Mouse (Mus musculus) neural tube, embryonic 15.5 days (tissue): Measurements from ENCODE around the gene Car10. TPM values are rescaled to one million over a fixed set of nuclear protein-coding genes. Genes with fewer than 3 reads are reported as not detected.

ENCODE experiments used
- ATAC-seq: fragments of 200-750 bp; cut with Nextera tagmentation; 2 replicates; pipeline ENCODE4 v1.8.0; 2017; ENCODE audit warnings: mild to moderate bottlenecking, moderate TSS enrichment, moderate library complexity; ENCODE audit not compliant: low FRiP score
- H3K27ac ChIP-seq: fragments of 300-500 bp; sonication (generic); replicated peaks from 2 replicates; pipeline ENCODE4 v1.5.1; 2015; ENCODE audit warnings: mild to moderate bottlenecking, inconsistent platforms
- H3K27me3 ChIP-seq: fragments of 300-500 bp; sonication (generic); replicated peaks from 2 replicates; pipeline ENCODE4 v1.6.1; 2015; ENCODE audit warnings: inconsistent platforms
- H3K36me3 ChIP-seq: fragments of 300-500 bp; sonication (generic); 2 replicates; pipeline ENCODE4 v1.6.1; 2015; ENCODE audit warnings: inconsistent platforms
- H3K4me1 ChIP-seq: fragments of 300-500 bp; sonication (generic); 2 replicates; pipeline ENCODE4 v1.6.1; 2015; ENCODE audit warnings: inconsistent platforms
- H3K4me2 ChIP-seq: fragments of 300-500 bp; sonication (generic); 2 replicates; pipeline ENCODE4 v1.6.1; 2015; ENCODE audit warnings: inconsistent platforms, mild to moderate bottlenecking, moderate library complexity
- H3K4me3 ChIP-seq: fragments of 300-500 bp; sonication (generic); replicated peaks from 2 replicates; pipeline ENCODE4 v1.5.1; 2015; ENCODE audit warnings: mild to moderate bottlenecking, inconsistent platforms
- H3K9ac ChIP-seq: fragments of 300-500 bp; sonication (generic); replicated peaks from 2 replicates; pipeline ENCODE4 v1.6.1; 2015; ENCODE audit warnings: mild to moderate bottlenecking, inconsistent platforms
- H3K9me3 ChIP-seq: fragments of 300-500 bp; sonication (generic); replicated peaks from 2 replicates; pipeline ENCODE4 v1.6.1; 2016; ENCODE audit warnings: inconsistent platforms
- WGBS: fragments of 180-500 bp; shearing (Covaris S2); methylation state at CpG from one replicate; pipeline ENCODE4 v1.1.7; 2015; ENCODE audit warnings: mixed read lengths; 5-methylcytosine and 5-hydroxymethylcytosine counted together
- polyA plus RNA-seq: library from polyadenylated mRNA; unstranded; fragments of >200 nt; fragmentation: Nextera tagmentation; extraction: Ambion mirVana; gene quantifications from 2 replicates; pipeline ENCODE4 v1.2.1, GENCODE M21; 2015

Car10 gene
- polyA plus RNA-seq, 1 experiment from 2014 or later = 69.1 TPM

DNA sequence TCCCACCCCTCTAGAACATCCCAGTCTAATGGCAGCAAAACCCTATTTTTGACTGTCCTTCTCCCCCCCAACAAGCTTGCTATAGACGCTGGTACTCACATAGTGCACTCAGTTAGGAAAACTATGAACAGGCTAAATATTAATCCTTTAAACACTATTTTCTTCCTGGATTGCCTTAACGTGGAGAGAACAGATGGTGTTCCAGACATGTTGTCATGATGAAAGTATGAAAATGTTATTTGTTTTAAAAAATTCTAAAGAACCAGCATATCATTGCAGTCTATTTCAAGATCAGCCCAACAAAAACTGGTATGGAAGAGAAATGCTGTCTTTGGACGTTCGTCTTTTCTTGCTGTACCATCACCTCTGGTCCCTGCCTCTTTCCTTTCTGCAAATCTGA, 368.4 kb downstream of the Car10 start:
- Histone ChIP-seq H3K4me1 (peaks cover 9% of the 10 kb centered on the region; the same call in 1 of the 2 replicates), H3K4me2 (no peak overlapping the region), H3K27ac (no peak overlapping the region), H3K9ac (no peak overlapping the region), H3K4me3 (no peak overlapping the region), H3K9me3 (no peaks in the 10 kb centered on the region), H3K27me3 (no peaks in the 10 kb centered on the region), H3K36me3 (no peaks in the 10 kb centered on the region)
- 85% methylated on average over 4 of the region's 4 CpGs for WGBS
- no peak for ATAC-seq

DNA sequence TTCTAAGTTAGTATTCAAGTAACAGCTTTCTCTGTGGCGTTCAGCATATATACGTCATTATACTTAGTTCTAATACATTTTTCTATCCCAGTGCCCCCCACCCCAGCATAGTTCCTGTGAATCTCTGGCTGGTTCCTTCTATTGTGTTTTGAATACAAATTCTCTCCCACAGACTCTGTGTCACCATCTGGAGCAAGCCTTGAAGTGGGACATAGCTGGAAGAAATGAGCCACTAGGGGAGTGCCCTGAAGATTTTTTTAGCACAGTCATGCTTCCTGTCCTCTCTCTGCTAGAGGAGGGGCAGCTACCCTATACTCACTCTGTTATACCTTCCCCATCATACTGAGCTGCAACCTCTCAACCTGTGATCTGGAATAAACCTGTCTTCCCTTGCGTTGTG, 369.9 kb downstream of the Car10 start:
- H3K27me3 ChIP-seq = no peaks in the 10 kb centered on the region
- no peak overlapping the region for H3K4me2 ChIP-seq
- peaks cover 17% of the 10 kb centered on the region for H3K4me1 ChIP-seq
- no peaks in the 10 kb centered on the region for H3K36me3 ChIP-seq
- no peak overlapping the region for H3K4me3 ChIP-seq
- no peak overlapping the region for H3K27ac ChIP-seq
- H3K9ac ChIP-seq = no peak overlapping the region
- 83% methylated on average over 3 of the region's 3 CpGs for WGBS
- ATAC-seq = no peak
- no peaks in the 10 kb centered on the region for H3K9me3 ChIP-seq

DNA sequence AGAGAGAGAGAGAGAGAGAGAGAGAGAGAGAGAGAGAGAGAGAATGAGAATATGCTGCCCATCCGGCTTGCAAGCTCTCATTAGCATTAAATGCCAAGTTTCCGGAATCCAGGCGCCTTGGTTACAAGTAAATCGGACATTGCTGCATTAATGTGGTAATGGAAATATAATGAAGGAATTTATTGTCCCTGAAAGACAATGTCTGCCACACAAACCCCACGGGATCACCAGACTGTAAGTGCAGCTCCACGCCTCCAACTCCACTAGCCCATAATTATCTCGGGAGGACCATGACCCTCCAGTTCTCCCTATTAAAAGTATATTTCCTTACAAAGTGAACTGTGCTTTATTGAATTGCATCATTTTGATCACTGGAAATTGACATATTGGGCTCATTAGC, 372.9 kb downstream of the Car10 start:
- 26% methylated on average over 7 of the region's 7 CpGs for WGBS
- Histone ChIP-seq H3K9ac (no peak overlapping the region), H3K9me3 (no peaks in the 10 kb centered on the region), H3K36me3 (no peaks in the 10 kb centered on the region), H3K27me3 (no peaks in the 10 kb centered on the region), H3K4me3 (no peak overlapping the region), H3K27ac (no peak overlapping the region), H3K4me2 (no peak overlapping the region), H3K4me1 (peaks cover 17% of the 10 kb centered on the region)
- no peak for ATAC-seq

DNA sequence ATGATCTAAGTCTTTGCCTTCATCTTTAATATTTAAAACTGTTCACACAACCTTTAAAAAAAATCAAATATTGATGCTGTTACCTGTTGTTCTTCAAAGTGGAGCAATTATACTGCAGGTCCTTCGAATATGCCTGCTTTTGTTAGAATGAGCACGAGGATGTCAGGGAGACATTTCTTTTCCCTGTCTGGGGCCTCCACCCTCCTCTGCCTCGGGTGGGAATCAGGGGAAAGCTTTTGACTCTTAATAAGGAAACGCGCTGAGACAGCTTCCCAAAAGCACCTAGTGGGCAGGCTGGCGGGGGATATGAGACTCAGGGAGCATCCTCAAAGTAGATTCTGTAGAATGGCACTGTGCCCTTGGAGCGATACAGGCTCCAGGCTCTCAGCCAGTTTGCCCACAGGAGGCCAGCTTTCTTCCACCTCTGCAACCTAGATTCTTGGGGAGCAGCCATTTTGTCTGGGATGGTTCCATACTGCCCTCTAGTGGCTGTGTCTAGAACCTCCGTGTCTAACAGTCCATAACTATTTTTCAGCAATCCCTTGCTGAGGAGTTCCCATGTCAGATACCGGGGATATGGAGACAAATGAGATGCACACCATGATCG, 373.8 kb downstream of the Car10 start:
- Histone ChIP-seq H3K27me3 (no peaks in the 10 kb centered on the region), H3K36me3 (no peaks in the 10 kb centered on the region), H3K4me3 (no peak overlapping the region), H3K4me2 (peak overlapping the region; percentile 32; the same call in 1 of the 2 replicates), H3K9me3 (no peaks in the 10 kb centered on the region), H3K27ac (no peak overlapping the region), H3K9ac (no peak overlapping the region), H3K4me1 (peaks cover 17% of the 10 kb centered on the region)
- 34% methylated on average over 10 of the region's 10 CpGs for WGBS
- ATAC-seq = peak; percentile 69; the same call in 1 of the 2 replicates

DNA sequence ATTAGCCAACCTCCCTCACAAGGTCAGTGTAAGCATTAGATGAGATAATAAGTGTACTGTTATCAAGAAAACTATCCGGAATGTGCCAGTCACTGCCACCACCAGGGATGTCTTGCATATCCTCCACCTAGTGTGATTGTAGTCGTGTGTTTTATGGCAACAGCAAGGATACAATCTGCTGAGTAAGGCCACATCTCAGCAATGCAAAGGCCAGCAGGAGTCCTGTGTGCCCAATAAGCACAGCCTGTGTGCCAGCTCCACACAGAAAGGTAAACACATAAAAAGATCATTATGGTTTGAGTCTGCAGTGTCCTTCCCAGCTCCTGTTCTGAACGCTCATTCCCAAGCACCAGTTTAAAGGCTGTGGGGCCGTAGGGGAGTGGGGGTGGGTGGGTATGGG, 386.8 kb downstream of the Car10 start:
- no peak overlapping the region for H3K27ac ChIP-seq

DNA sequence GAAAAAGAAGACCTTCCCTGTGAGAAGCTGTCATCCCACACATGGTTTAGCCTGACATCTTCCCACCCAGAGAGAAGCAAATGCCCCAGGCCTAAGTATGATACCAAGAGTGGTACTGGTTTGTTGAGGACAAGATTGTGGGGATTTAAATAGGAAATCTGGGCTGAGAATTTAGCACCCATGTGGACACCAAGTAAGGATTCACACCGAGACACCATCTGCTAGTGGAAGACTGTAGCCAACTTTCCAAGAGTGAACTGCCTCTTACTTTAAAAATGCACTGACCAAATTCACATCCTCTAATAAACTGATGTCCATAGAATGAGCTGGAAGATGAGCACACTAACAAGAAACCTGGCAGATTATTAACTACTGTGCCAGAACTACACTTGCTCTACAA, 389.2 kb downstream of the Car10 start:
- Histone ChIP-seq H3K4me1 (0 out of 2 replicates have a peak, but pooled peaks cover 4% of the 10 kb centered on the region), H3K4me2 (no peak overlapping the region), H3K4me3 (no peak overlapping the region), H3K27me3 (no peaks in the 10 kb centered on the region), H3K27ac (no peak overlapping the region), H3K36me3 (no peaks in the 10 kb centered on the region), H3K9me3 (no peaks in the 10 kb centered on the region), H3K9ac (no peak overlapping the region)
- WGBS = 100% methylated on average over 1 of the region's 1 CpGs
- no peak for ATAC-seq

More for the DNA sequence above, 386.8 kb downstream of the Car10 start:
- ATAC-seq = no peak
- Histone ChIP-seq H3K9me3 (no peaks in the 10 kb centered on the region), H3K4me3 (no peak overlapping the region), H3K36me3 (no peaks in the 10 kb centered on the region), H3K4me2 (no peak overlapping the region), H3K9ac (no peak overlapping the region), H3K27me3 (no peaks in the 10 kb centered on the region), H3K4me1 (0 out of 2 replicates have a peak, but pooled peaks cover 4% of the 10 kb centered on the region)
- WGBS = 65% methylated on average over 4 of the region's 4 CpGs

DNA sequence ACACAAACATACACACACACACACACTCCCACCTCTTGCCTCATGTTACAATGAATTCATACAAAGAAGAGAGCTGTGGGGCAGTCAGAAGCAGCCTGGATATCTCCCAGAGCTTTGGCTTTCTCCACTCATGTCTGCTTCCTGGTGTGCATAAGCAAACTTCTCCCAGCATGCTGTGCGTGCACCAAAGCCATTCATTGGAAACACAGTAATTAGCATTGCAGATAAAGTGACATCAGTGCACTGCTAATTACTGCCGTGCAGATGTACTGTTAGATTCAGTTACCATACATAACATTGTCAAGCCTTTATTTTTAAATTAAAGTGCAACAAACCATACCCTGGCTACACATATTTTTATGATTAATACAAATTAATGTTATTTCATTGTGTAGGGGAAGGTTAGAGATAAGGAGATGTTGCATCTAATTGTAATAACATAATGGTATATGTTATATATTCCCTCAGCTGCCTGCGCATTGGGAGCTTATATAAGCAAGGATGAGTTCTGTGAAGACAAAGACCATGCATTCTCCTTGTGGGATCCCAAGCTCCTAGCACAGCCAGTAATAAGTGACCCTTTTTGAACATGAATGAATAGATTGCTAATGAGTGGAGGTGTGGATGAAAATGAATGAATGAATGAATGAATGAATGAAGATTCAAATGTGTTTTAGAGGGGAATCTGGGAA, 390.2 kb downstream of the Car10 start:
- Histone ChIP-seq H3K27ac (no peak overlapping the region), H3K4me3 (no peak overlapping the region), H3K9ac (no peak overlapping the region), H3K27me3 (no peaks in the 10 kb centered on the region), H3K4me2 (no peak overlapping the region), H3K4me1 (0 out of 2 replicates have a peak, but pooled peaks cover 4% of the 10 kb centered on the region), H3K9me3 (no peaks in the 10 kb centered on the region), H3K36me3 (no peaks in the 10 kb centered on the region)
- WGBS = 48% methylated on average over 3 of the region's 3 CpGs
- ATAC-seq = no peak

DNA sequence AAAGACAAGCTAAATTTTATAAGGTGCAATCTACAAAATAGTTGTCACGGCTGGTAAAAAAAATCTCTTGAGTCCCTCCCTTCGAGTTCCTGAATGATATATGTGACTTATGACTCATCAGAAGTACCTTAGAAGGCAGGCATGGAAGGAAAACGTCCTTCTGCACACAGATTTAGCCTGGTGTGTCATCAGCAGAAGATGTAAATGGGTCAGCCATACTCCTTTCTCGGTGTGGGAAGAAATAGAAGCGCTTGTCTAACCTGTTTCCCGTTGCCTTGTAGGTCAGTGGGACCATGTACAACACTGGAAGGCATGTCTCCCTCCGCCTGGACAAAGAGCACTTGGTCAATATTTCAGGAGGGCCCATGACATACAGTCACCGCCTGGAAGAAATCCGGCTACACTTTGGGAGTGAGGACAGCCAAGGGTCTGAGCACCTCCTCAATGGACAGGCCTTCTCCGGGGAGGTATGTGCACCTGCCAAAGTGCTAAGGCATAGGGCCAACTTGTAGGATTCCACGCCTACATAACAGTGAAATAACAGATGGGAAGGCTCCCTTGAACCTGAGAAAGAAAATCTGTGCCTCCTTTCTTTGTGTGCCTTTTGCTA, 392.5 kb downstream of the Car10 start:
- Histone ChIP-seq H3K27me3 (no peaks in the 10 kb centered on the region), H3K27ac (no peak overlapping the region), H3K4me2 (no peak overlapping the region), H3K9me3 (no peaks in the 10 kb centered on the region), H3K4me1 (0 out of 2 replicates have a peak, but pooled peaks cover 4% of the 10 kb centered on the region), H3K36me3 (no peaks in the 10 kb centered on the region), H3K4me3 (no peak overlapping the region), H3K9ac (no peak overlapping the region)
- no peak for ATAC-seq
- 88% methylated on average over 11 of the region's 11 CpGs for WGBS

DNA sequence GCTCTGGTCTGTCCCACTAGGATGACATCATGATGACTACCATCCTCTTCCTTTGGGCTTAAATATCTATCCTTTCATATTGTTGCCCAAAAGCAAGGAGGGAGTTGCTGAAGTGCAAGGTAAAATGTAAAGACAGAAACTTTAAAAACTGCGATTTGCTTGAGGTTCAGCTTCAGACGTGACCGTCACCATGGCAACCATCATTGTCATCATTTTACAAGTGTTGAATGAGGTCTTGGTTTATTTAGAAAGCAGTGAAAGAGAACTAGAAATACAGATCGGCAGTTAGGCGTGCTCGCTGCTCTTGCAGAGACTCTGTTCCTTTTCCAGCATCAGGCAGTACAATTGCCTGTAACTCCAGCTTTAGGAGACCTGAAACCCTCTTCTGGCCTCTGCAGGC, 400.1 kb downstream of the Car10 start:
- no peak overlapping the region for H3K4me2 ChIP-seq
- no peaks in the 10 kb centered on the region for H3K36me3 ChIP-seq
- H3K9me3 ChIP-seq = no peaks in the 10 kb centered on the region
- ATAC-seq = no peak
- no peaks in the 10 kb centered on the region for H3K27me3 ChIP-seq
- H3K27ac ChIP-seq = no peak overlapping the region
- H3K9ac ChIP-seq = no peak overlapping the region
- peaks cover 23% of the 10 kb centered on the region for H3K4me1 ChIP-seq
- no peak overlapping the region for H3K4me3 ChIP-seq
- 48% methylated on average over 6 of the region's 6 CpGs for WGBS

DNA sequence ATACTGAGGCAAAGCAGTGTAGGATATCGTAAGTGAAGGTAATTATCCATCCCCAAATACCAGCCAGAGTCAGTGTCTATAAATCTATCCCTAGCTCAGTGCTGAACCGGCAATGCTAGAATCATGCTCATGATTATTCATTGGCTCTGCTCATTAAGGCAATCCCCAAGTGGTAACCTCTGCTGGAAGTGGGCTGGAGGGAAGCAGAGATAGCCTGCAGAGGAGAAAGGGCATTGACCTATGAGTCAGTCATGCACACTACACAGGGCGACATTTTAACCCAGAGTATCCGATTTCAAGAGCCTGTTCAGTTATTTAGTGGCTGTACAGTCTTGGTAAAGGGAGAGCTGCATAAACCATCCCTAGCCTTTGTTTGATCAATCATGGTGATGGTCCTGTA, 402.6 kb downstream of the Car10 start:
- H3K4me2 ChIP-seq = no peak overlapping the region
- no peak overlapping the region for H3K9ac ChIP-seq
- peaks cover 23% of the 10 kb centered on the region for H3K4me1 ChIP-seq
- peak; percentile 61; the same call in 1 of the 2 replicates for ATAC-seq
- H3K4me3 ChIP-seq = no peak overlapping the region
- no peaks in the 10 kb centered on the region for H3K27me3 ChIP-seq
- H3K9me3 ChIP-seq = no peaks in the 10 kb centered on the region
- no peaks in the 10 kb centered on the region for H3K36me3 ChIP-seq
- WGBS = 15% methylated on average over 4 of the region's 4 CpGs
- H3K27ac ChIP-seq = peak overlapping the region; percentile 54; the same call in 1 of the 2 replicates

DNA sequence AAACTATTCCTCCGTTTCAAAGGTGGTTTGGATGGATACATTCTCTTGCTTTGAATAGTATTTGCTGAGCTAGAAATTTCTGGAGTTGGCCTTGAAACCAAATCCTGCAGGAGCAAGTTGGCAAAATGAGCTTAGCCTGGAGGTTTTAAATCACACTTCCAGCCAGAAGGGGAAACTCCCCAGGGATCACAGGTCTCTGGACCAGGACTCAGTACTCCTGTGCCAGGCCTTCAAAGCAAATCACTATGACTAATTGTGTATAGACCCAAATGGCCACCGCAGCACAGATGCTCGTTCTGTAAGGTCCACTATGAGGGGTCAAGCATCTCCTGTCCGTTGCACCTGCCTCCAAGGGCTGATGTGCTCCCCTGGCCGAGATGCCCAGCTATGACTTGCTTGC, 403.8 kb downstream of the Car10 start:
- no peak overlapping the region for H3K4me3 ChIP-seq
- H3K4me2 ChIP-seq = no peak overlapping the region

DNA sequence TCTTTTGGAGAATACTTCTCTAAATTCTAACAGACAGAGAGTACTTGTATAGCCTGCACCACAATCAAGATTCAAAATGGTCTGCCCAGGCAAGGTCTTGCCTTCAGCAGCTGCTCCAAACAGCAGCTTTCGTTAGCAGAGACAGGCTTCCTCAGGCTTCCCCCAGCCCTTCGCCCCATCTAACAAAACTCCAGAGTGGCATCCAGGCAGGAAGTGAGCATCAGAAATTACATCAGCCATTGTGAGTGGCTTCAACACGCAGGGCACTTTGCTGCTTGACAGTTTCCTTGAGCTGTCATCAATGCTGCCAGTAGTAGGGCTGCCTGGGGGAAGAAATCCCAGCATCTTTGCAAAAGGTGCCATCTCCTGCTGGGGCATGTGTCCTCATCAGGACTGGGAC, 405.0 kb downstream of the Car10 start:
- 83% methylated on average over 3 of the region's 3 CpGs for WGBS
- Histone ChIP-seq H3K9me3 (no peaks in the 10 kb centered on the region), H3K36me3 (no peaks in the 10 kb centered on the region), H3K4me1 (peaks cover 23% of the 10 kb centered on the region), H3K4me3 (no peak overlapping the region), H3K9ac (no peak overlapping the region), H3K4me2 (no peak overlapping the region), H3K27me3 (no peaks in the 10 kb centered on the region), H3K27ac (no peak overlapping the region)
- ATAC-seq = no peak

More for the DNA sequence above, 403.8 kb downstream of the Car10 start:
- Histone ChIP-seq H3K4me1 (peaks cover 23% of the 10 kb centered on the region), H3K9ac (no peak overlapping the region), H3K27ac (no peak overlapping the region; the same call in 1 of the 2 replicates), H3K9me3 (no peaks in the 10 kb centered on the region), H3K27me3 (no peaks in the 10 kb centered on the region), H3K36me3 (no peaks in the 10 kb centered on the region)
- ATAC-seq = no peak
- WGBS = 66% methylated on average over 5 of the region's 5 CpGs
